Mouse (Mus musculus): ENCODE measurements around the gene P2rx3. TPM values are rescaled to one million over a fixed set of nuclear protein-coding genes. Genes with fewer than 3 reads are reported as not detected.

The P2rx3 gene
- polyA plus RNA-seq, 1 experiment, result 1.3 TPM

GRCm38 (mm10) chr2:85022043-85022442 is 15.2 kb downstream of the P2rx3 start:
- Histone ChIP-seq H3K27me3 (ENCODE audit: control insufficient read depth, insufficient read depth, low read length, poor library complexity, severe bottlenecking) (no peaks in the 10 kb centered on the region), H3K27ac (ENCODE audit: insufficient read depth, low read length) (no peak overlapping the region), H3K9me3 (replicated peaks; ENCODE audit: control insufficient read depth, insufficient read depth, low read length, poor library complexity, severe bottlenecking) (no peaks in the 10 kb centered on the region), H3K4me3 (ENCODE audit: low read depth, low read length) (no peak overlapping the region), H3K36me3 (ENCODE audit: control insufficient read depth, insufficient read depth, low read length, poor library complexity, severe bottlenecking) (no peaks in the 10 kb centered on the region), H3K9ac (ENCODE audit: low read depth, poor library complexity, severe bottlenecking) (no peak overlapping the region), H3K4me1 (ENCODE audit: control insufficient read depth, insufficient read depth, low read length) (no peaks in the 10 kb centered on the region)
- TF ChIP-seq CTCF (IDR thresholded peaks at IDR 0.05; ENCODE audit: low read depth, low read length) (peak; percentile 86), EP300 (IDR thresholded peaks at IDR 0.05; ENCODE audit: insufficient read depth, low read depth, low read length) (no peak), POLR2A (IDR thresholded peaks at IDR 0.05; ENCODE audit: insufficient read depth, low read length) (no peak)

- H3K27ac ChIP-seq (ENCODE audit: insufficient read depth, low read length), result no peak overlapping the region
- no peak overlapping the region for H3K9ac ChIP-seq (ENCODE audit: low read depth, poor library complexity, severe bottlenecking)
- no peak overlapping the region for H3K4me3 ChIP-seq (ENCODE audit: low read depth, low read length)
- H3K9me3 ChIP-seq (replicated peaks; ENCODE audit: control insufficient read depth, insufficient read depth, low read length, poor library complexity, severe bottlenecking), result no peaks in the 10 kb centered on the region
- no peaks in the 10 kb centered on the region for H3K27me3 ChIP-seq (ENCODE audit: control insufficient read depth, insufficient read depth, low read length, poor library complexity, severe bottlenecking)
- no peak for TF ChIP-seq CTCF (IDR thresholded peaks at IDR 0.05; ENCODE audit: low read depth, low read length)
- no peak for TF ChIP-seq EP300 (IDR thresholded peaks at IDR 0.05; ENCODE audit: insufficient read depth, low read depth, low read length)
- TF ChIP-seq POLR2A (IDR thresholded peaks at IDR 0.05; ENCODE audit: insufficient read depth, low read length), result no peak
- no peaks in the 10 kb centered on the region for H3K36me3 ChIP-seq (ENCODE audit: control insufficient read depth, insufficient read depth, low read length, poor library complexity, severe bottlenecking)
- no peaks in the 10 kb centered on the region for H3K4me1 ChIP-seq (ENCODE audit: control insufficient read depth, insufficient read depth, low read length)
Measured at GRCm38 (mm10) chr2:85014588-85014982, 22.7 kb downstream of the P2rx3 start.

- TF ChIP-seq POLR2A (IDR thresholded peaks at IDR 0.05; ENCODE audit: insufficient read depth, low read length) (no peak), EP300 (IDR thresholded peaks at IDR 0.05; ENCODE audit: insufficient read depth, low read depth, low read length) (no peak), CTCF (IDR thresholded peaks at IDR 0.05; ENCODE audit: low read depth, low read length) (no peak)
- H3K27me3 ChIP-seq (ENCODE audit: control insufficient read depth, insufficient read depth, low read length, poor library complexity, severe bottlenecking), result no peaks in the 10 kb centered on the region
- H3K4me3 ChIP-seq (ENCODE audit: low read depth, low read length), result no peak overlapping the region
- H3K9ac ChIP-seq (ENCODE audit: low read depth, poor library complexity, severe bottlenecking), result no peak overlapping the region
- no peak overlapping the region for H3K27ac ChIP-seq (ENCODE audit: insufficient read depth, low read length)
- H3K9me3 ChIP-seq (replicated peaks; ENCODE audit: control insufficient read depth, insufficient read depth, low read length, poor library complexity, severe bottlenecking), result no peaks in the 10 kb centered on the region
- no peaks in the 10 kb centered on the region for H3K4me1 ChIP-seq (ENCODE audit: control insufficient read depth, insufficient read depth, low read length)
- no peaks in the 10 kb centered on the region for H3K36me3 ChIP-seq (ENCODE audit: control insufficient read depth, insufficient read depth, low read length, poor library complexity, severe bottlenecking)
Measured at GRCm38 (mm10) chr2:85013826-85014587, 23.3 kb downstream of the P2rx3 start.

DNA sequence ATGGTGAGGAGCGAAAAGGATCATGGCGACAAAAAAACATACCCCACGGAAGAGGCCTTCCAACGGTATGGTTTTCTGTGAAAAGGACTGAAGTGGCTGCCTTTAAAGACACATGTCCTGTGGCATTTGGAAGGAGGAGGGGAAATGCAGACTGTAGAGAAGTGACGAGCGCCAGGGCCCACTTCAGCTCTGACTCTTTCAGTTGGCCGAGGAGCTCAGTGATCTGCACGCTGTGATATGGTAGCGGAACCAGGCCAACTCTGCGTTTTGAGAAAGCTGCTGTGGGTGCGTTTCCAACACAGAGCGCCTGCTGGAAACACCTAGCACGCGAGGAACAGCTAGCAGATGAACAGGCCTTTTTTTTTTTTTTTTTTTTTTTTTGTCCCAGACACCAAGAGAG is 24.6 kb downstream of the P2rx3 start:
- H3K36me3 ChIP-seq (ENCODE audit: control insufficient read depth, insufficient read depth, low read length, poor library complexity, severe bottlenecking), result no peaks in the 10 kb centered on the region
- H3K27me3 ChIP-seq (ENCODE audit: control insufficient read depth, insufficient read depth, low read length, poor library complexity, severe bottlenecking), result no peaks in the 10 kb centered on the region
- no peak for TF ChIP-seq POLR2A (IDR thresholded peaks at IDR 0.05; ENCODE audit: insufficient read depth, low read length)
- TF ChIP-seq CTCF (IDR thresholded peaks at IDR 0.05; ENCODE audit: low read depth, low read length), result no peak
- no peak for TF ChIP-seq EP300 (IDR thresholded peaks at IDR 0.05; ENCODE audit: insufficient read depth, low read depth, low read length)
- no peaks in the 10 kb centered on the region for H3K4me1 ChIP-seq (ENCODE audit: control insufficient read depth, insufficient read depth, low read length)
- H3K9ac ChIP-seq (ENCODE audit: low read depth, poor library complexity, severe bottlenecking), result no peak overlapping the region
- no peak overlapping the region for H3K4me3 ChIP-seq (ENCODE audit: low read depth, low read length)
- no peak overlapping the region for H3K27ac ChIP-seq (ENCODE audit: insufficient read depth, low read length)
- H3K9me3 ChIP-seq (replicated peaks; ENCODE audit: control insufficient read depth, insufficient read depth, low read length, poor library complexity, severe bottlenecking), result no peaks in the 10 kb centered on the region

DNA sequence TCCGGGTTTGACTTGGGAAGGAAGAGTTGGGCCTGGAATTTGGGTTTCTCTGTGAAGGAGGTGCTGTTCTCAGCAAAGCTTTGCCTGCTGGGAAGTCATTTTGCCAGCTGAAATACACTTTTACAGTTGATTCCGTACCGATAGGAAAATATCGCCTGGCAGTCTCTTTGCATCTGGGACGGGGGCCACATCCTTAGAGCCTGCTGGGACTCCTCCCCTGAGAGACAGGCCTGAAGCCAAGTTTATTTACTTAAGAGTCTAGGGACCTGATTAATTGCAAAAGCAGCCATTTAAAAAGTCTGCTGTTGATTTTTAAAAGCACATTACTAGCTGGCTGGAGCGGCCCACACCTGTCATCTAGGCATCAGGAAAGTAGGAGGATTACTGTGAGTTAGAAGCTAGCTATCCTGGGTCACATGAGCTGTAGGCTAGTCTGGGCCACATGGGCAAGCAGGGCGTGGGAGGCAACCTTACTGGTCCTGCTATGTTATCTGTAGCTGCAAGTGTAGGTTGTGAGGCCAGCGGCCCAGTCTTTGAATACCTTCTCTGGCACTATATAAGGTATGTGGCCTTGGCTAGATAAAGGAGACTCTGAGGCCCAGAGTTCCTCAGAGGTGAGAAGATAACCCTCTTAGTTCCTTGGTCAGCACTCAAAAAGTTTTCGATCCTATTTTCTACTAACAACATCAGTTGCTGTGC is 25.2 kb downstream of the P2rx3 start:
- Histone ChIP-seq H3K27me3 (ENCODE audit: control insufficient read depth, insufficient read depth, low read length, poor library complexity, severe bottlenecking) (no peaks in the 10 kb centered on the region), H3K36me3 (ENCODE audit: control insufficient read depth, insufficient read depth, low read length, poor library complexity, severe bottlenecking) (no peaks in the 10 kb centered on the region), H3K9ac (ENCODE audit: low read depth, poor library complexity, severe bottlenecking) (no peak overlapping the region), H3K4me1 (ENCODE audit: control insufficient read depth, insufficient read depth, low read length) (no peaks in the 10 kb centered on the region), H3K27ac (ENCODE audit: insufficient read depth, low read length) (no peak overlapping the region), H3K9me3 (replicated peaks; ENCODE audit: control insufficient read depth, insufficient read depth, low read length, poor library complexity, severe bottlenecking) (no peaks in the 10 kb centered on the region), H3K4me3 (ENCODE audit: low read depth, low read length) (no peak overlapping the region)
- TF ChIP-seq CTCF (IDR thresholded peaks at IDR 0.05; ENCODE audit: low read depth, low read length) (no peak), POLR2A (IDR thresholded peaks at IDR 0.05; ENCODE audit: insufficient read depth, low read length) (no peak), EP300 (IDR thresholded peaks at IDR 0.05; ENCODE audit: insufficient read depth, low read depth, low read length) (no peak)

DNA sequence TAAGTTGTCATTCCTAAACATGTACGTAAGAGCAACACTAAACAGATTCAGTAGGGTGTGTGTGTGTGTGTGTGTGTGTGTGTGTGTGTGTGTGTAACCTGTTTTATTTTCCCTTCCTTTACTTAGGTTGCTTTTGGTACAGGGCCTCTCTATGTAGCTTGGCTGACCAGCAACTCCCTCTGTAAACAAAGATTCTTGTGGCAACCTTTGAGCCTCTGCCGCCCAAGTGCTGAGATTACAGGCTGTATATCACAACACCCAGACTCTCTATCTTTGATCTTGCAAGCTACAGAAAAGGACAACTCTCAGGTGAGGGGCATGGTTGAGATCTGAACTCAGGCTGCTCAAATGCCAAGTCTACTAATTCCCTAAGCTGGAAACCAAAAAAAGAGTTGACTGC is 28.1 kb downstream of the P2rx3 start:
- H3K9me3 ChIP-seq (replicated peaks; ENCODE audit: control insufficient read depth, insufficient read depth, low read length, poor library complexity, severe bottlenecking), result no peaks in the 10 kb centered on the region
- H3K27ac ChIP-seq (ENCODE audit: insufficient read depth, low read length), result no peak overlapping the region
- H3K4me1 ChIP-seq (ENCODE audit: control insufficient read depth, insufficient read depth, low read length), result no peaks in the 10 kb centered on the region
- no peaks in the 10 kb centered on the region for H3K27me3 ChIP-seq (ENCODE audit: control insufficient read depth, insufficient read depth, low read length, poor library complexity, severe bottlenecking)
- H3K9ac ChIP-seq (ENCODE audit: low read depth, poor library complexity, severe bottlenecking), result no peak overlapping the region
- TF ChIP-seq POLR2A (IDR thresholded peaks at IDR 0.05; ENCODE audit: insufficient read depth, low read length) (no peak), EP300 (IDR thresholded peaks at IDR 0.05; ENCODE audit: insufficient read depth, low read depth, low read length) (no peak), CTCF (IDR thresholded peaks at IDR 0.05; ENCODE audit: low read depth, low read length) (no peak)
- no peak overlapping the region for H3K4me3 ChIP-seq (ENCODE audit: low read depth, low read length)
- H3K36me3 ChIP-seq (ENCODE audit: control insufficient read depth, insufficient read depth, low read length, poor library complexity, severe bottlenecking), result no peaks in the 10 kb centered on the region

All from ES-Bruce4 (cell line).